21 mouse cellular contexts compared by ENCODE assay signal in genomic region chr10:58897009-58897543, GRCm38 (mm10).
"Had no signal": no experiment of that assay in that cellular context is flagged by ENCODE, and none has a peak within 500 bp of the region (broad histone marks: within the 10 kb centered on the region; RNA-seq: fewer than 3 reads in every experiment).

No protein-coding gene starts in this region.

- H3K9ac ChIP-seq: lung, embryonic 14.5 days; midbrain, embryonic 12.5 days; neural tube, embryonic 13.5 days; neural tube, embryonic 15.5 days; stomach, embryonic 15.5 days had no signal

- H3K4me1 ChIP-seq: midbrain, embryonic 10.5 days; neural tube, embryonic 13.5 days; neural tube, embryonic 15.5 days; stomach, embryonic 15.5 days had no signal

- H3K27ac ChIP-seq: midbrain, embryonic 10.5 days; midbrain, embryonic 12.5 days; neural tube, embryonic 13.5 days; neural tube, embryonic 15.5 days; stomach, embryonic 15.5 days; stomach, postnatal 0 days had no signal

- H3K9me3 ChIP-seq: midbrain, embryonic 10.5 days; midbrain, embryonic 12.5 days; neural tube, embryonic 13.5 days; neural tube, embryonic 15.5 days; stomach, embryonic 15.5 days had no signal

- DNase-seq: lung, adult 18-20 months; lung, embryonic 14.5 days; lung, postnatal 10 days; lung, postnatal 4 days; midbrain, embryonic 14.5 days; retina, postnatal 1 day; right cerebral cortex, adult 18-20 months; right cerebral cortex, postnatal 25 days; right cerebral cortex, postnatal 4 days; spleen, adult 18-20 months; thymus, adult 18-20 months; thymus, postnatal 14 days; thymus, postnatal 36 days had no signal

- H3K4me2 ChIP-seq: lung, embryonic 14.5 days; midbrain, embryonic 12.5 days; neural tube, embryonic 13.5 days; neural tube, embryonic 15.5 days; stomach, embryonic 15.5 days had no signal

- H3K27me3 ChIP-seq: neural tube, embryonic 13.5 days; neural tube, embryonic 15.5 days; stomach, embryonic 15.5 days had no signal

- H3K4me3 ChIP-seq: midbrain, embryonic 10.5 days; midbrain, embryonic 12.5 days; myocyte; neural tube, embryonic 13.5 days; neural tube, embryonic 15.5 days; stomach, embryonic 15.5 days had no signal

- H3K36me3 ChIP-seq: midbrain, embryonic 10.5 days; midbrain, embryonic 12.5 days; neural tube, embryonic 13.5 days; neural tube, embryonic 15.5 days; stomach, embryonic 15.5 days had no signal

- ATAC-seq: midbrain, embryonic 16.5 days had no signal
